Mouse (Mus musculus): ENCODE measurements at regions not wholly inside any gene's neighbourhood (a gene's known extent, or its start where the extent isn't known, plus 50 kb on each side); places are given as distances from the start of the nearest gene placed in this dataset.

GRCm38 (mm10) chr15:36669748-36670147 is 337.8 kb downstream of the Zfp706 start:
- no peak for DNase-seq

- no peak for DNase-seq
These were observed 341.0 kb downstream of the Zfp706 start for GRCm38 (mm10) chr15:36666566-36666965.

GRCm38 (mm10) chr15:36664391-36664790 is 343.2 kb downstream of the Zfp706 start:
- DNase-seq = no peak

GRCm38 (mm10) chr15:36660986-36661385 is 346.6 kb downstream of the Zfp706 start:
- no peak for DNase-seq
